8 mouse cellular contexts compared by ENCODE assay signal in genomic region chr11:68432361-68433021, GRCm38 (mm10). TPM values are rescaled to one million over a fixed set of nuclear protein-coding genes. Genes with fewer than 3 reads are reported as not detected.
A peak's percentile ranks its signal among the peaks of the same experiment; 100 is the strongest.
DNase-seq lines count a peak whose midpoint lies in the region; ATAC-seq lines count a peak whose summit lies in the region.

No protein-coding gene starts in this region.

- ATAC-seq in heart, embryonic 13.5 days (ENCODE audit: extremely low read depth, insufficient number of reproducible peaks, low FRiP score, low TSS enrichment): no peak
- ATAC-seq in hindbrain, embryonic 14.5 days (ENCODE audit: low FRiP score): no peak
- no peak; the same call in 1 of the 2 replicates for ATAC-seq in midbrain, embryonic 12.5 days (ENCODE audit: low FRiP score, low read depth)

- no peaks in the 10 kb centered on the region for H3K36me3 ChIP-seq in heart, embryonic 13.5 days
- H3K36me3 ChIP-seq in hindbrain, embryonic 14.5 days (replicated peaks; ENCODE audit: control insufficient read depth, insufficient read depth): no peaks in the 10 kb centered on the region
- no peaks in the 10 kb centered on the region for H3K36me3 ChIP-seq in midbrain, embryonic 12.5 days

- 29% methylated on average over 23 of the region's 23 CpGs for WGBS in heart, embryonic 13.5 days
- 31% methylated on average over 23 of the region's 23 CpGs for WGBS in hindbrain, embryonic 14.5 days
- 33% methylated on average over 23 of the region's 23 CpGs for WGBS in midbrain, embryonic 12.5 days

- H3K4me1 ChIP-seq in heart, embryonic 13.5 days: no peaks in the 10 kb centered on the region
- no peaks in the 10 kb centered on the region for H3K4me1 ChIP-seq in hindbrain, embryonic 14.5 days (replicated peaks; ENCODE audit: control insufficient read depth, insufficient read depth, low read length)
- peaks cover 11% of the 10 kb centered on the region; the same call in 1 of the 2 replicates for H3K4me1 ChIP-seq in midbrain, embryonic 12.5 days

- H3K27me3 ChIP-seq in heart, embryonic 13.5 days (replicated peaks): peaks cover 52% of the 10 kb centered on the region
- peaks cover 25% of the 10 kb centered on the region; the same call in 1 of the 2 replicates for H3K27me3 ChIP-seq in hindbrain, embryonic 14.5 days (ENCODE audit: control insufficient read depth, insufficient read depth, low read length)
- H3K27me3 ChIP-seq in midbrain, embryonic 12.5 days: peaks cover 34% of the 10 kb centered on the region

- H3K27ac ChIP-seq in heart, embryonic 13.5 days (replicated peaks): no peak overlapping the region
- H3K27ac ChIP-seq in hindbrain, embryonic 14.5 days: no peak overlapping the region
- no peak overlapping the region for H3K27ac ChIP-seq in midbrain, embryonic 12.5 days (replicated peaks)

- peak overlapping the region; percentile 67 for H3K9ac ChIP-seq in heart, embryonic 13.5 days
- H3K9ac ChIP-seq in hindbrain, embryonic 14.5 days: peak overlapping the region; percentile 36; the same call in 1 of the 2 replicates
- peak overlapping the region; percentile 48; the same call in 1 of the 2 replicates for H3K9ac ChIP-seq in midbrain, embryonic 12.5 days (replicated peaks)

- no peaks in the 10 kb centered on the region for H3K9me3 ChIP-seq in heart, embryonic 13.5 days
- H3K9me3 ChIP-seq in hindbrain, embryonic 14.5 days (ENCODE audit: control insufficient read depth, low read length): no peaks in the 10 kb centered on the region
- no peaks in the 10 kb centered on the region for H3K9me3 ChIP-seq in midbrain, embryonic 12.5 days

- H3K4me3 ChIP-seq in heart, embryonic 13.5 days: peak overlapping the region; percentile 54
- peak overlapping the region; percentile 32 for H3K4me3 ChIP-seq in hindbrain, embryonic 14.5 days (replicated peaks; ENCODE audit: low read length)
- peak overlapping the region; percentile 42 for H3K4me3 ChIP-seq in midbrain, embryonic 12.5 days

- H3K4me2 ChIP-seq in heart, embryonic 13.5 days: peak overlapping the region; percentile 73
- H3K4me2 ChIP-seq in hindbrain, embryonic 14.5 days (replicated peaks): peak overlapping the region; percentile 55
- peak overlapping the region; percentile 60 for H3K4me2 ChIP-seq in midbrain, embryonic 12.5 days (replicated peaks)

- no peak for DNase-seq in heart, adult 11 months
- DNase-seq in MEL-GATA-1-ER (ENCODE audit: extremely low read depth, low read depth): peak; percentile 32
- no peak for DNase-seq in hindbrain, embryonic 14.5 days (ENCODE audit: low spot score)
- DNase-seq in c-Kit-positive CD71-positive TER-119-positive erythroid progenitor cells, embryonic 14.5 days (ENCODE audit: low spot score): no peak
- no peak for DNase-seq in left cerebral cortex, adult 11 months (ENCODE audit: low spot score)
- DNase-seq in layer of hippocampus, postnatal 25 days (ENCODE audit: extremely low spot score in 1 of 2, low spot score in 1 of 2): no peak

RNA-seq across cellular contexts. Expression of gene Pik3r5, which starts 0.6 kb away (rescaled TPM):
- polyA plus RNA-seq in heart, embryonic 13.5 days (2015; fragmentation: Nextera tagmentation; extraction: Ambion mirVana): 0.23 and 0.39 TPM in 2 replicates
- polyA plus RNA-seq in hindbrain, embryonic 14.5 days (2014; fragmentation: Nextera tagmentation; extraction: Ambion mirVana): 0.37 and 1.2 TPM in 2 replicates
- 0.34 and 0.63 TPM in 2 replicates for polyA plus RNA-seq in midbrain, embryonic 12.5 days (2016; fragmentation: Nextera tagmentation; extraction: Ambion mirVana)
- total RNA-seq in layer of hippocampus, postnatal 25 days (2021): 1 to 10 TPM; 1.7 to 2.1 TPM

RNA-seq across cellular contexts. Expression of gene Ntn1, which starts 31.9 kb away (rescaled TPM):
- 19.2 and 19.3 TPM in 2 replicates for polyA plus RNA-seq in heart, embryonic 13.5 days (2015; fragmentation: Nextera tagmentation; extraction: Ambion mirVana)
- 13.1 and 14.1 TPM in 2 replicates for polyA plus RNA-seq in hindbrain, embryonic 14.5 days (2014; fragmentation: Nextera tagmentation; extraction: Ambion mirVana)
- 26.6 and 34.6 TPM in 2 replicates for polyA plus RNA-seq in midbrain, embryonic 12.5 days (2016; fragmentation: Nextera tagmentation; extraction: Ambion mirVana)
- 1 to 10 TPM; 7.4 to 7.5 TPM for total RNA-seq in layer of hippocampus, postnatal 25 days (2021)
